Mouse (Mus musculus): ENCODE results near the gene Thrsp. TPM values are rescaled to one million over a fixed set of nuclear protein-coding genes. Genes with fewer than 3 reads are reported as not detected.
"Not testable (repeated sequence)": the region's sequence is repeated elsewhere in the genome, so short reads cannot be mapped to it uniquely, and the experiment has no call there.

Thrsp gene
- polyA plus RNA-seq (2015; fragmentation: Nextera tagmentation; extraction: Ambion mirVana), result 2.4 and 2.5 TPM in 2 replicates

DNA sequence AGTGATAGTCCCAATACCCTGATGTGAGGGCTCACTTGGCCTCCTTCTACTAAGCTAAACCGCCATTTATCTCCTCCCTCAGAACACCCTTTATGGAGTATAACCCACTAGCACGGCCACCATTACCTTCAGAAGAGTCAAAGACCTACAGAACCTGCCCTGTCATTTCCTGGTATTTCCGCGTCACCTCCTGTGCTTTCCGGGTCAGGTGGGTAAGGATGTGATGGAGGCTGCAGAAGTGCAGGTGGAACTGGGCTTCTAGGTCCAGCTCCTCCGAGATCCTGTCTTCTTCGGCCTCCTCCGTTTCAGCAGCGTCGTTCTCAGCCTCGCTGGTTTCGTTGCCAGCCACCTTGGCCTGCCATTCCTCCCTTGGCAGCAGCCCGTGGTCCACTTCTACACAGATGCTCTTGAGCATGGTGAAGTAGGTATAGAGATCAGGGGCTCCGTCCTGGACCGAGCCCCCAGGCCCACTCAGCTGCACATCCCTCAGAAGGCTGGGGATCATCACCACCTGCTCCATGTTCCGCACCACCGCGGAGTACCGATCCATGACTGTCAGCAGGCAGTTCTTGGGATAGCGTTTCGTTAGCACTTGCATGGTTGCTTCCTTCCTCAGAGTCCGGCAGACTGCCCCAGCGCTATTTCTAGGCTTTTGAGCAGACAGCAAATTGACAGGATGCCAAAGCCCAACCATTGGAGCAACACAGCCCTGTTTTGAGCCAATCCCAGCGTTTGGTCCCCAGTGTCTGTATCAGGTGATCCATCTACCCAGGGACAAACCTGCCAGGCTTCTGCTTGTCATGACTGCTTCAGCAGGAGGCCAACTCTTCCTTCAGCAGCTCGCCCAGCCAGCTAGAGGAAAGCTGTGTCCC is at the start of gene Thrsp:
Gene Thrsp (minus strand): TSS at position 825 of the 872 bp plus-strand sequence.
- H3K27me3 ChIP-seq (replicated peaks; ENCODE audit: insufficient read depth, low read length), result no peaks in the 10 kb centered on the region
- 66% methylated on average over 25 of the region's 25 CpGs for WGBS

DNA sequence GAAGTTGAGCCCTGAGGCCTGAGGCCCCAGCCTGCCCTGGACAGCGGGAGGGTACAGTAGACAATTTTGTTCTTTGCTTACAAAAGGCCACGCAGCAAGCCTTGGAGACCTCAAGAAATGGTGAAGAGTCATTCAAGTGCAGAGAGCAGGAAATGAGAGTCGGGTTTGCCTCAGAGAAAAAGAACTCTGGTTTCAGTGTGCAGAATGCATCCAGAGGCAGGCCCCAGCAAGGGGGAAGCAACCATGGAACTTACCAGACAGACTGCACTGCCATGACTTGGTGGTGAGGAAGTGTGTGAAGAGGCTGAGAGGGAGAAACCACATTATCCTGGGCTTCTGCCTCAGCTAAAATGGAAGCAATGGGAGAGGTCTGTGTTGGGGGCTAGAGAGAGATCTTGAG is 38.0 kb upstream of the Thrsp start:
- Histone ChIP-seq H3K4me1 (ENCODE audit: insufficient read depth, low read depth, low read length) (peaks cover 4% of the 10 kb centered on the region; the same call in 1 of the 2 replicates), H3K27me3 (replicated peaks; ENCODE audit: insufficient read depth, low read length) (no peaks in the 10 kb centered on the region), H3K36me3 (ENCODE audit: insufficient read depth, low read length) (no peaks in the 10 kb centered on the region), H3K4me3 (ENCODE audit: low read depth, low read length) (no peak overlapping the region), H3K9me3 (ENCODE audit: low read length) (no peaks in the 10 kb centered on the region), H3K9ac (replicated peaks; ENCODE audit: low read depth) (no peak overlapping the region), H3K4me2 (replicated peaks; ENCODE audit: low read depth, low read length) (no peak overlapping the region), H3K27ac (ENCODE audit: low read length) (no peak overlapping the region)
- ATAC-seq, result no peak
- no peak for DNase-seq (ENCODE audit: low spot score)
- WGBS, result 45% methylated on average over 3 of the region's 3 CpGs
- TF ChIP-seq EP300 (IDR thresholded peaks at IDR 0.05) (no peak), CTCF (IDR thresholded peaks at IDR 0.05) (no peak)

More for the DNA sequence above, at the start of gene Thrsp:
- Histone ChIP-seq H3K27ac (ENCODE audit: low read length) (no peak within 1 kb of the TSS), H3K36me3 (ENCODE audit: insufficient read depth, low read length) (no peaks in the 10 kb centered on the region), H3K9me3 (ENCODE audit: low read length) (no peaks in the 10 kb centered on the region), H3K9ac (replicated peaks; ENCODE audit: low read depth) (no peak within 1 kb of the TSS), H3K4me3 (ENCODE audit: low read depth, low read length) (no peak within 1 kb of the TSS), H3K4me1 (ENCODE audit: insufficient read depth, low read depth, low read length) (no peaks in the 10 kb centered on the region; the same call in 1 of the 2 replicates), H3K4me2 (replicated peaks; ENCODE audit: low read depth, low read length) (no peak within 1 kb of the TSS)
- TF ChIP-seq EP300 (IDR thresholded peaks at IDR 0.05) (no peak), CTCF (IDR thresholded peaks at IDR 0.05) (no peak)
- DNase-seq (ENCODE audit: low spot score) (peak; percentile 50), ATAC-seq (peak; percentile 11; the same call in 1 of the 2 replicates)

DNA sequence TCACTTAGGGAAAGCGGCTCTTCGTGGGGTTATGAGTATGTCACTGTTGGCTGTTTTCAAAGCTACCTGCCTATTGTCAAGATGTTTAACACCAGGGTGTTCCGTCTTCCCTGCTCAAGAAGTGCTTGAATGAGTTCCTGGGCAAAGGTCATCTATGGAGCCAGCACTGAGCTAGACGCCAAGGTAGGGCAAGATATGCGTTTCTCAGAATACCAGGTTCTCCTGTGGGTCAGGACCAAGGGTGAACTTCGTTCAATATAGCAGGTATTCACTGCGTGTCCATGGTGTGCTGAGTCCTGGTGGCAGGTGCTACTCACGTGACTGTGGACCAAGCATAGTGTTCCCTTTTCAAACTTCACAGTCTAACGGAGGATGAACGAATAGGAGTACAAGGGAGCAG is 37.3 kb upstream of the Thrsp start:
- Histone ChIP-seq H3K27ac (ENCODE audit: low read length) (no peak overlapping the region), H3K9ac (replicated peaks; ENCODE audit: low read depth) (no peak overlapping the region), H3K9me3 (ENCODE audit: low read length) (no peaks in the 10 kb centered on the region), H3K36me3 (ENCODE audit: insufficient read depth, low read length) (no peaks in the 10 kb centered on the region), H3K4me3 (ENCODE audit: low read depth, low read length) (no peak overlapping the region), H3K4me2 (replicated peaks; ENCODE audit: low read depth, low read length) (no peak overlapping the region), H3K4me1 (ENCODE audit: insufficient read depth, low read depth, low read length) (peaks cover 4% of the 10 kb centered on the region; the same call in 1 of the 2 replicates), H3K27me3 (replicated peaks; ENCODE audit: insufficient read depth, low read length) (no peaks in the 10 kb centered on the region)
- no peak for TF ChIP-seq CTCF (IDR thresholded peaks at IDR 0.05)
- TF ChIP-seq EP300 (IDR thresholded peaks at IDR 0.05), result no peak
- 81% methylated on average over 10 of the region's 10 CpGs for WGBS
- no peak for DNase-seq (ENCODE audit: low spot score)
- ATAC-seq, result no peak

DNA sequence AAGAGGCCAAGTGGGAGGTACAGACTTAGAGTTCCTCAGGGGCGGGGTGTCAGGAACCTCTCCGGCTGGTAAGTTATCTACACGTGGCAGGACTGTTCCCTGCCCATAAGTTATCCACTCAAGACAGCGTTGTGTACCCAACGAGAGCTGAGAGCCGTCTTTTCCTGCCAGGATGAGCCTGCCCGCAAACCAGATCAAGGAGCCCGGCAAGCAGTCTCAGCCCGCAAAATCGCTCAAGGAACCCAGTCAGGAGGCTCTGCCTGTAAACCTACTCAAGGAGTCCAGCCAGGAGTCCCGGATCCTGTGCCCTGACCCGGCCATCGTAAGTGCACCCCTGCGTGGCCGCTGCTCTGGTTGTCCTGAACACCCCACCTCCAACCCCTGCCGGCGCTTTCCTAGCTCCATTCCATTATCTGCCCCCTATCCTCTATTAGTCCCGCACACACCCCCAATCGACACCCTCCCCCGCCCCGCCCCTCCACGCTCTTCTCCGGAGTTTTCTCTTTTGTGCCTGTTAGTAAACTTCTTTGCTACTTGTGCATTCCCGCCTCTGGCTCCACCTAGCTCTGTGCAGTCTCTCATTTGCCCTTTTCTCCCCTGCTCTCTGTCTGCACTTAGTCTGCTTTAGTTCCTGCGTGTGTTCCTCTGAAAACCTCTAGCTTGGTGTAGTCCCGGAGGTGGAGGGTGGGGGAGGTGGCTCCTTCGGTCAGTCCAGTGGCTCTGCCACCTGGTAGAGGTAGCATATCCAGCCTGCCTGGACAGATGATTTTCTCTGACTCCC is 35.8 kb upstream of the Thrsp start:
- peak overlapping the region; percentile 72 for H3K27ac ChIP-seq (ENCODE audit: low read length)
- peak overlapping the region; percentile 45 for H3K4me3 ChIP-seq (ENCODE audit: low read depth, low read length)
- TF ChIP-seq CTCF (IDR thresholded peaks at IDR 0.05) (0 out of 2 replicates have a peak, but pooled peaks have one; percentile 1), EP300 (IDR thresholded peaks at IDR 0.05) (no peak)
- H3K4me1 ChIP-seq (ENCODE audit: insufficient read depth, low read depth, low read length), result peaks cover 4% of the 10 kb centered on the region; the same call in 1 of the 2 replicates
- H3K4me2 ChIP-seq (replicated peaks; ENCODE audit: low read depth, low read length), result peak overlapping the region; percentile 89
- peak overlapping the region; percentile 29; the same call in 1 of the 2 replicates for H3K9ac ChIP-seq (replicated peaks; ENCODE audit: low read depth)
- no peaks in the 10 kb centered on the region for H3K9me3 ChIP-seq (ENCODE audit: low read length)
- 5% methylated on average over 27 of the region's 27 CpGs for WGBS
- peak; percentile 87 for ATAC-seq
- H3K27me3 ChIP-seq (replicated peaks; ENCODE audit: insufficient read depth, low read length), result no peaks in the 10 kb centered on the region
- DNase-seq (ENCODE audit: low spot score), result peak; percentile 81
- no peaks in the 10 kb centered on the region for H3K36me3 ChIP-seq (ENCODE audit: insufficient read depth, low read length)

DNA sequence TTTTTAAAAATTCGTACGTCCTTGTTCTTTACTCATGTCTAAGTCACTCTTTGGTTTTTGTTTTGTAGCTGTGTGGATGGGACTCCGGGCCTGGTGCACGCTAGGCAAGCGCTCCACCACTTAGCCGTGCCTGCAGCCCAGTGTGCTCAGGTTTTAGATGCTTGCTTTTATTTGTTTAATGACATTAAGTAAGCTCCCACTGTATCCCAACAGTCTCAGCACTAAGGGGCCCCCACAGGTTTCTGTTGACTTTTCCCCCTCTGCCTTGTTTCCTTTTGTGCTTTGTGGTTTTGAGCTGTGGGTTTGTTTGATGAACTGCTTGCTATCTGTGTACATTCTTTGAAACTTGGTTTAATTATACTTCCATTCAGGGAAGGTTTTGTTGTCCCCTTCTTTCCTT is 34.7 kb upstream of the Thrsp start:
- TF ChIP-seq EP300 (IDR thresholded peaks at IDR 0.05) (no peak), CTCF (IDR thresholded peaks at IDR 0.05) (no peak)
- no peak overlapping the region for H3K4me3 ChIP-seq (ENCODE audit: low read depth, low read length)
- WGBS, result 49% methylated on average over 6 of the region's 6 CpGs
- 0 out of 2 replicates have a peak overlapping the region, but pooled peaks have one; percentile 32 for H3K27ac ChIP-seq (ENCODE audit: low read length)
- peaks cover 4% of the 10 kb centered on the region; the same call in 1 of the 2 replicates for H3K4me1 ChIP-seq (ENCODE audit: insufficient read depth, low read depth, low read length)
- no peak overlapping the region for H3K9ac ChIP-seq (replicated peaks; ENCODE audit: low read depth)
- no peaks in the 10 kb centered on the region for H3K27me3 ChIP-seq (replicated peaks; ENCODE audit: insufficient read depth, low read length)
- no peaks in the 10 kb centered on the region for H3K9me3 ChIP-seq (ENCODE audit: low read length)
- ATAC-seq, result no peak
- no peak for DNase-seq (ENCODE audit: low spot score)
- no peaks in the 10 kb centered on the region for H3K36me3 ChIP-seq (ENCODE audit: insufficient read depth, low read length)
- 0 out of 2 replicates have a peak overlapping the region, but pooled peaks have one; percentile 89 for H3K4me2 ChIP-seq (replicated peaks; ENCODE audit: low read depth, low read length)

DNA sequence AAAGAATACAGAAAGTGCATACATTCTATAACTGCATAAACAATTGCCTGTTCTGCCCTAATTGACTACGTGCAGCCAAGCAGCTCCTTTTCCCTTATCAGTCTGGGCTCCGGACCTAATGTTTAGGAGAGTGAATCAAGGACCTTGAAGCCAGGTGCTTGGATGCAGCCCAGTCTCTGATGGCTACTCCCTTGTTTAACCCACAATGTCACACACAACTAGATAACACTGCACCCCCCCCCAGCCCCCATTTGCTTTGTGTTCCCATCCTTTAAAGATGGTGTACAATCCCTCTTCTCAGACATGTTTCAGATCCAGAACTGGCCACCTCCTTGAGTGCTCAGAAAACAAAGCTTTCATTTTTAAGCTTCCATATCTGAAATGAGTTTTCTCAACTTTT is 33.5 kb upstream of the Thrsp start, which contains the start of gene Kctd14:
Gene Kctd14 (plus strand): TSS at position 301 of the 400 bp plus-strand sequence.
- not testable (repeated sequence) for H3K27ac ChIP-seq (ENCODE audit: low read length); H3K4me1 ChIP-seq (ENCODE audit: insufficient read depth, low read depth, low read length); H3K36me3 ChIP-seq (ENCODE audit: insufficient read depth, low read length); H3K9me3 ChIP-seq (ENCODE audit: low read length); H3K9ac ChIP-seq (replicated peaks; ENCODE audit: low read depth); ATAC-seq; DNase-seq (ENCODE audit: low spot score); H3K4me2 ChIP-seq (replicated peaks; ENCODE audit: low read depth, low read length); H3K4me3 ChIP-seq (ENCODE audit: low read depth, low read length); H3K27me3 ChIP-seq (replicated peaks; ENCODE audit: insufficient read depth, low read length)
- WGBS, result 38% methylated on average over 2 of the region's 2 CpGs
